Mouse (Mus musculus) liver, postnatal 0 days (tissue): ENCODE measurements at regions not wholly inside any gene's neighbourhood (a gene's known extent, or its start where the extent isn't known, plus 50 kb on each side); places are given as distances from the start of the nearest gene placed in this dataset.

Source experiments
- ATAC-seq: fragments of 200-750 bp; cut with Nextera tagmentation; 2 replicates; pipeline ENCODE4 v1.8.0; 2017; ENCODE audit warnings: mild to moderate bottlenecking, moderate library complexity
- DNase-seq: peaks from one replicate; pipeline ENCODE4 v3.0.0-alpha.2; 2016
- H3K27ac ChIP-seq: fragments of 300-500 bp; sonication (generic); 2 replicates; pipeline ENCODE4 v1.5.1; 2014; ENCODE audit warnings: antibody characterized with exemption, moderate library complexity, mild to moderate bottlenecking, low read depth
- H3K27me3 ChIP-seq: fragments of 300-500 bp; sonication (generic); 2 replicates; pipeline ENCODE4 v1.6.1; 2014; ENCODE audit warnings: low read length, control low read depth, mixed read lengths; ENCODE audit not compliant: insufficient read depth
- H3K36me3 ChIP-seq: fragments of 300-500 bp; sonication (generic); replicated peaks from 2 replicates; pipeline ENCODE4 v1.6.1; 2014; ENCODE audit warnings: mild to moderate bottlenecking, control low read depth, low read length, moderate library complexity, mixed read lengths; ENCODE audit not compliant: insufficient read depth
- H3K4me1 ChIP-seq: fragments of 300-500 bp; sonication (generic); 2 replicates; pipeline ENCODE4 v1.6.1; 2014; ENCODE audit warnings: antibody characterized with exemption, mild to moderate bottlenecking, control low read depth; ENCODE audit not compliant: insufficient read depth
- H3K4me2 ChIP-seq: fragments of 300-500 bp; sonication (generic); 2 replicates; pipeline ENCODE4 v1.6.1; 2014; ENCODE audit warnings: low read depth, mild to moderate bottlenecking, low read length, moderate library complexity, mixed read lengths
- H3K4me3 ChIP-seq: fragments of 300-500 bp; sonication (generic); 2 replicates; pipeline ENCODE4 v1.5.1; 2014; ENCODE audit warnings: low read depth, low read length
- H3K9ac ChIP-seq: fragments of 300-500 bp; sonication (generic); replicated peaks from 2 replicates; pipeline ENCODE4 v1.6.1; 2014; ENCODE audit warnings: mild to moderate bottlenecking, moderate library complexity
- H3K9me3 ChIP-seq: fragments of 300-500 bp; sonication (generic); 2 replicates; pipeline ENCODE4 v1.6.1; 2016; ENCODE audit warnings: mild to moderate bottlenecking, control low read depth, low read length, mixed read lengths
- CTCF ChIP-seq: sonication (generic); IDR thresholded peaks from 2 replicates; pipeline ENCODE4 v1.5.1; 2016; ENCODE audit warnings: antibody characterized with exemption, low read depth
- EP300 ChIP-seq: IDR thresholded peaks from 2 replicates; pipeline ENCODE4 v1.6.1; 2016; ENCODE audit warnings: antibody characterized with exemption, low read depth, mild to moderate bottlenecking
- WGBS: fragments of 180-500 bp; shearing (Covaris S2); extraction: QIAGEN DNeasy Blood & Tissue Kit; methylation state at CpG from one replicate; pipeline ENCODE4 v1.1.7; 2014; ENCODE audit not compliant: insufficient replicate concordance; 5-methylcytosine and 5-hydroxymethylcytosine counted together

- peaks cover 24% of the 10 kb centered on the region for H3K27me3 ChIP-seq
- ATAC-seq (no peak), DNase-seq (no peak)
- no peak overlapping the region for H3K4me3 ChIP-seq
- 0 out of 2 replicates have a peak, but pooled peaks cover under 1% of the 10 kb centered on the region for H3K9me3 ChIP-seq
- 63% methylated on average over 5 of the region's 5 CpGs for WGBS
- H3K27ac ChIP-seq: no peak overlapping the region
- H3K9ac ChIP-seq: no peak overlapping the region
- H3K4me1 ChIP-seq: peaks cover 4% of the 10 kb centered on the region
- H3K36me3 ChIP-seq: no peaks in the 10 kb centered on the region
- no peak overlapping the region for H3K4me2 ChIP-seq
- no peak for TF ChIP-seq CTCF
- no peak for TF ChIP-seq EP300
Measured at GRCm38 (mm10) chr11:114570076-114570475, 98.2 kb upstream of the Rpl38 start.

- H3K4me2 ChIP-seq: no peak overlapping the region
- no peaks in the 10 kb centered on the region for H3K36me3 ChIP-seq
- H3K9ac ChIP-seq: no peak overlapping the region
- TF ChIP-seq CTCF: no peak
- no peak for TF ChIP-seq EP300
- 9% methylated on average over 21 of the region's 21 CpGs for WGBS
- H3K4me3 ChIP-seq: no peak overlapping the region
- no peak for DNase-seq
- peaks cover 4% of the 10 kb centered on the region for H3K4me1 ChIP-seq
- H3K9me3 ChIP-seq: 0 out of 2 replicates have a peak, but pooled peaks cover 6% of the 10 kb centered on the region
- H3K27ac ChIP-seq: no peak overlapping the region
- no peak for ATAC-seq
- H3K27me3 ChIP-seq: peaks cover 24% of the 10 kb centered on the region
Measured at GRCm38 (mm10) chr11:114567814-114568800, 100.2 kb upstream of the Rpl38 start.

- Histone ChIP-seq H3K36me3 (no peaks in the 10 kb centered on the region), H3K4me2 (no peak overlapping the region), H3K4me3 (no peak overlapping the region), H3K4me1 (peaks cover 4% of the 10 kb centered on the region), H3K27ac (no peak overlapping the region), H3K27me3 (peaks cover 24% of the 10 kb centered on the region), H3K9ac (no peak overlapping the region), H3K9me3 (0 out of 2 replicates have a peak, but pooled peaks cover 6% of the 10 kb centered on the region)
- WGBS: 14% methylated on average over 20 of the region's 20 CpGs
- TF ChIP-seq EP300: no peak
- no peak for TF ChIP-seq CTCF
- ATAC-seq (no peak), DNase-seq (no peak)
Measured at GRCm38 (mm10) chr11:114567045-114567780, 101.1 kb upstream of the Rpl38 start.

GRCm38 (mm10) chr11:114564949-114565348, 103.4 kb upstream of the Rpl38 start:
- H3K27me3 ChIP-seq: peaks cover 30% of the 10 kb centered on the region
- H3K4me2 ChIP-seq: no peak overlapping the region
- H3K9ac ChIP-seq: no peak overlapping the region
- no peak overlapping the region for H3K4me3 ChIP-seq
- no peak for ATAC-seq
- no peaks in the 10 kb centered on the region for H3K4me1 ChIP-seq
- peak; percentile 27 for DNase-seq
- no peak overlapping the region for H3K27ac ChIP-seq
- H3K9me3 ChIP-seq: 0 out of 2 replicates have a peak, but pooled peaks cover 6% of the 10 kb centered on the region
- no peaks in the 10 kb centered on the region for H3K36me3 ChIP-seq
- TF ChIP-seq EP300: no peak
- TF ChIP-seq CTCF: peak; percentile 53
- 88% methylated on average over 2 of the region's 2 CpGs for WGBS

GRCm38 (mm10) chr11:114563172-114563571, 105.2 kb upstream of the Rpl38 start:
- TF ChIP-seq EP300 (no peak), CTCF (no peak)
- Histone ChIP-seq H3K36me3 (no peaks in the 10 kb centered on the region), H3K27ac (no peak overlapping the region), H3K9me3 (0 out of 2 replicates have a peak, but pooled peaks cover 6% of the 10 kb centered on the region), H3K4me1 (no peaks in the 10 kb centered on the region), H3K4me2 (no peak overlapping the region), H3K9ac (no peak overlapping the region), H3K27me3 (peaks cover 23% of the 10 kb centered on the region), H3K4me3 (no peak overlapping the region)
- WGBS: 79% methylated on average over 9 of the region's 9 CpGs
- DNase-seq (no peak), ATAC-seq (no peak)

- 0 out of 2 replicates have a peak, but pooled peaks cover 3% of the 10 kb centered on the region for H3K4me1 ChIP-seq
- no peak overlapping the region for H3K9ac ChIP-seq
- ATAC-seq (no peak), DNase-seq (no peak)
- H3K9me3 ChIP-seq: no peaks in the 10 kb centered on the region
- WGBS: 28% methylated on average over 5 of the region's 5 CpGs
- no peak overlapping the region for H3K4me3 ChIP-seq
- H3K27ac ChIP-seq: peak overlapping the region; percentile 26; the same call in 1 of the 2 replicates
- H3K27me3 ChIP-seq: no peaks in the 10 kb centered on the region
- H3K36me3 ChIP-seq: no peaks in the 10 kb centered on the region
- peak overlapping the region; percentile 33 for H3K4me2 ChIP-seq
- no peak for TF ChIP-seq EP300
- TF ChIP-seq CTCF: peak; percentile 43
Measured at GRCm38 (mm10) chr11:114554576-114554975, 113.7 kb upstream of the Rpl38 start.
